Mouse (Mus musculus): Measurements from ENCODE around the gene Car7.

DNA sequence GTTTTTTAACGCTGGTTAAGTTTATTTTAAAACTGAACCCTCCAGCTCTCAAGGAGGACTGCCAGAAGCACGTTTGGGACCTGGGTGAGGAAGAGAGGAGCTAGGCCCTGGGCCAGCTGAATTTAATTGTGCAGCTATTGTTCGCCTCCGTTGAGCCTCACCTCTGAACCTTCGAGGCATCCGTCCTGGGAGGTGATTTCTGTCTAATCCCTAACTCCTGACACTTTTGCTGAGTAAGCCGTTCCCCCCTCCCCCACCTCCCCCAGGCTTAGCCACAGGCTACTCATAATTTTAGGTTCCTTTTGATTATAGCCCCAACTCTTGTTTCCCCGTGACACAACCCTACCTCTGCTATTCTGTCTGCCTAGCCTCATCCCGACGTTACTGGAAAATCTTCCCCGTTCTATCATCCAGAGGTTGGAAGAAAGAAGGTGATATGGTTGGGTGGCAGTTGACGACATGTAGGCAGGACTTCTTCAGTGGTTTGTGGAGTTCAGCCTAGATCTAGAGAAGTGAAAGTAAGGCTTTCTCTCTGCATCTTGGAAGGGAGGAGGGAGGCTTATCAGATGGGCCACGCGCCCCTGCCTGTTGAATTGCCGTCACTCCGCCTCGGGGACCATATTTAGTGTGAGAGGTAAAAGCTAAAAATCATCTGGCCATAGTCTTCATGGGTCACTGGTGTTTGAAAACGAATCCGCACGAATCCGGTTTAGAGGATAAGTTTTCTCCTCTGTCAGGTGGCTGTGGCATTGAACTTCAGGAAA is 61.5 kb downstream of the Car7 start:
- TF ChIP-seq CTCF (IDR thresholded peaks at IDR 0.05; ENCODE audit: borderline replicate concordance, extremely low read depth, insufficient read depth, insufficient read length): no peak
- TF ChIP-seq POLR2A (IDR thresholded peaks at IDR 0.05; ENCODE audit: borderline replicate concordance, extremely low read depth, insufficient read depth, insufficient read length, poor library complexity, severe bottlenecking): no peak
